Mouse (Mus musculus): ENCODE measurements at regions not wholly inside any gene's neighbourhood (a gene's known extent, or its start where the extent isn't known, plus 50 kb on each side); places are given as distances from the start of the nearest gene placed in this dataset.

DNA sequence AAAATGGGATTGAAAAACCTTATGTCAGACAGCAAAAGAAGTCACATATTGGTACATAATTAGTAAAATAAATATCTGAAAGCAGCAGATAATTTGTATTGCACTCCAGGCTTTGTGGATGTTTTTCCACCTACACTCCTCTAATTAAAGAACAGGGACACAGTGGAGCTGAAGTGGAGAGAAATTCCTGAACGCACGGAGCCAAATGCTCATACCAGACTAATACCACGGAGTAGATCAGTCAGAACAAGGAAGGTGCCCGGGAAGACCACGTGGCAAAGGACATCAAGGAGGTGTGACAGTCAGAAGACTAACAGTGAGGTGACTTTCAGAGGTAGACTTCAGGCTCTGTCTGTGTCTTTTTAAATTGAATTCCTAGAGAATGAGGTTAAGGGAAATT lies 268.0 kb upstream of the Pik3r1 start:
- H3K27me3 ChIP-seq (ENCODE audit: control insufficient read depth, insufficient read depth, low read length) = no peaks in the 10 kb centered on the region
- DNase-seq (no peak), ATAC-seq (ENCODE audit: low FRiP score, low TSS enrichment) (no peak)
- no peaks in the 10 kb centered on the region for H3K4me1 ChIP-seq (ENCODE audit: control insufficient read depth, insufficient read depth, low read length)
- H3K9ac ChIP-seq (replicated peaks; ENCODE audit: low read length) = no peak overlapping the region
- WGBS = 88% methylated on average over 5 of the region's 5 CpGs
- H3K4me2 ChIP-seq (ENCODE audit: low read length) = no peak overlapping the region
- H3K9me3 ChIP-seq (ENCODE audit: control insufficient read depth, low read length) = no peaks in the 10 kb centered on the region
- H3K27ac ChIP-seq (replicated peaks; ENCODE audit: low read depth, low read length) = no peak overlapping the region
- no peak overlapping the region for H3K4me3 ChIP-seq (replicated peaks; ENCODE audit: low read depth, low read length)
- no peaks in the 10 kb centered on the region for H3K36me3 ChIP-seq (ENCODE audit: control insufficient read depth, insufficient read depth, low read length)

DNA sequence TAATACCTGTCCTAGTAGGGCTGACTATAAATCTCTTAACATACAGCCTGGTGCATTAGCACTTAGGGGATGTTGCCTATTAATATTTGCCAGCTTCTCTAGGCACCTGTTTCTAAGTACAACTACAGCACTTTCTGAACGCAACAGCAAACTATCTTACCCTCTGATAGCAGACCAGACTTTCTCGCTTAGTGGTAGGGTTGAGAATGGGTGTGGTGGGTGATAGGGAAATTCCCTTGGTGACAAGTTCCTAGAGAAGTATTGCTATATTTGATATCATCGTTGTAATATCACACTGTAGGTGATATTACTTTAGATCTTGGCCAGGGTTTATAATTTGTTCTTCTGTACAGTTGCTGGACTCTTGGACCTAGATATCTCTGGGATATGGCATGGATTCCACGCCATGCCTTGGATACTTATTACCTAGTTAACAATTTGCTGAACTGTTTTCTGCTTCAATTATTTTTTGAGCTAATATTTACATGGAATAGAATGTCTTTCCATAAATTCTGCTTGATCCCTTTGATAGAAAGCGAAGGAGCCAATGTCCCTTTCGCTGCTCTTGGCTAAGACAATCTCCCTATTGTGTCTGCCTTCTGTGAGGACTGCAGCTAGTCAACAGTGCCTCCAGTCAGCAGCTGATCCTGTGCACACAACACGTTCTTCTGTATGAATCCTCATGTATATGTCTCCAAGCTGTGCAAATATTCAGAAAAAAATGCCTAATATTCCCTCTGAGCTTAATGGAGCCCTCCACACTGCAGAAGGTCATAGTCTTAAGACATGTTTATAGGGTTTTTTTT lies 269.0 kb upstream of the Pik3r1 start:
- 80% methylated on average over 7 of the region's 7 CpGs for WGBS
- Histone ChIP-seq H3K4me3 (replicated peaks; ENCODE audit: low read depth, low read length) (no peak overlapping the region), H3K9me3 (ENCODE audit: control insufficient read depth, low read length) (no peaks in the 10 kb centered on the region), H3K4me1 (ENCODE audit: control insufficient read depth, insufficient read depth, low read length) (no peaks in the 10 kb centered on the region), H3K4me2 (ENCODE audit: low read length) (no peak overlapping the region), H3K27me3 (ENCODE audit: control insufficient read depth, insufficient read depth, low read length) (no peaks in the 10 kb centered on the region), H3K27ac (replicated peaks; ENCODE audit: low read depth, low read length) (no peak overlapping the region), H3K9ac (replicated peaks; ENCODE audit: low read length) (no peak overlapping the region), H3K36me3 (ENCODE audit: control insufficient read depth, insufficient read depth, low read length) (no peaks in the 10 kb centered on the region)
- ATAC-seq (ENCODE audit: low FRiP score, low TSS enrichment) (no peak), DNase-seq (peak; percentile 5)

DNA sequence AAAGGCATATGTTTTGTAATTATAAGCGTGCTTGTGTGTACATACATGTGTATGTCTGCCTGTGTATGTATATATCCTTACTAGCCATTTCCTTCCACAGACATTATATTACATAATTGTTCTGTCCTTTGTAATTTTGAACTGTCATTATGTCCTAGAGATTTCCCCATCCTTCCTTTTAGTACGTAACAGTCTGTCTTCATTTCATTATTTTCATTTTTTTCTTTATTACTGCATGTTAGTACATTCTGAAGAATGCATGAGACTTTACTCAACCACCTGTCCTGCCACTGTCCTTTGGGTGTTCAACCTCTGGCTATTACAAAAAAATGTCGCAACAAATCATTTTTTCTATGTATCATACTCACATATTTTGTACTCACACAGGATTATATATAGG lies 292.2 kb upstream of the Pik3r1 start:
- no peak overlapping the region for H3K4me3 ChIP-seq (replicated peaks; ENCODE audit: low read depth, low read length)
- WGBS = 93% methylated on average over 3 of the region's 3 CpGs
- H3K36me3 ChIP-seq (ENCODE audit: control insufficient read depth, insufficient read depth, low read length) = no peaks in the 10 kb centered on the region
- H3K4me2 ChIP-seq (ENCODE audit: low read length) = no peak overlapping the region
- H3K9ac ChIP-seq (replicated peaks; ENCODE audit: low read length) = no peak overlapping the region
- DNase-seq (no peak), ATAC-seq (ENCODE audit: low FRiP score, low TSS enrichment) (no peak)
- no peak overlapping the region for H3K27ac ChIP-seq (replicated peaks; ENCODE audit: low read depth, low read length)
- no peaks in the 10 kb centered on the region for H3K9me3 ChIP-seq (ENCODE audit: control insufficient read depth, low read length)
- no peaks in the 10 kb centered on the region for H3K4me1 ChIP-seq (ENCODE audit: control insufficient read depth, insufficient read depth, low read length)
- no peaks in the 10 kb centered on the region for H3K27me3 ChIP-seq (ENCODE audit: control insufficient read depth, insufficient read depth, low read length)

DNA sequence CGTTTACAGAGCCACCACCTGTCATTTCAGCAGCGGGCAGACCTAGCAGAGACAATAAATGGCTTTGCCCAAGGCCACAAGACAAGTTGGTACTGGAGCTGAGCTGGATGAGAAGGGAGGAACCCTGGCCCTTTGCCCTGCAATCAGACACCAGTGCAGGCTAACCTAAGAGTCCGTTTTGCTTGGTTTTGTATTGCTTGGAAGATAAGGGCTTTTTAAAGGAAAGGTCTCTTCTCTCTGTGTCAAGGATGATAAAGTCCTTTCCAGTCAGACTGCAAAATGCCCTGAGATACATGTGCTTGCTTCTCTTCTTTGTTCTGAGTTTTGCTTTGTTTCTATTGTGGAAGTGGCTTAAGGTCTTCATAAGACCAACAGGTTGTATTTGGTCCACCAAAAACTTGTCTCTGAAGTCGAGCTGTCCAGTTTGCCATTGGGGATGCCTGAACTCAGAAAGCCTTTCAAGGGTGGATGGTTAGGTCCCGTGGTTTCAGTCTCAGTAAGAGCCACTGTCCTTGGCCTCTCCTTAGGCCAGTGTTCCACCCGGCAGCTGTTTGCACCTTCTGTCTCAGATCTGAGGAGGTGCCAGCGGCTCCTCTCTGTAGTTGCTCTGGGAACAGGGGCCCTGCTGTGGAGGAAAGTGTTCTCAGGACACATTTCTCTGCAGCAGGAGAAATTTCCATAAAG lies 296.7 kb upstream of the Pik3r1 start:
- Histone ChIP-seq H3K4me3 (replicated peaks; ENCODE audit: low read depth, low read length) (no peak overlapping the region), H3K36me3 (ENCODE audit: control insufficient read depth, insufficient read depth, low read length) (no peaks in the 10 kb centered on the region), H3K9me3 (ENCODE audit: control insufficient read depth, low read length) (no peaks in the 10 kb centered on the region), H3K4me2 (ENCODE audit: low read length) (no peak overlapping the region), H3K27me3 (ENCODE audit: control insufficient read depth, insufficient read depth, low read length) (no peaks in the 10 kb centered on the region), H3K4me1 (ENCODE audit: control insufficient read depth, insufficient read depth, low read length) (no peaks in the 10 kb centered on the region), H3K27ac (replicated peaks; ENCODE audit: low read depth, low read length) (no peak overlapping the region), H3K9ac (replicated peaks; ENCODE audit: low read length) (no peak overlapping the region)
- DNase-seq = no peak
- 81% methylated on average over 7 of the region's 7 CpGs for WGBS
- no peak for ATAC-seq (ENCODE audit: low FRiP score, low TSS enrichment)

DNA sequence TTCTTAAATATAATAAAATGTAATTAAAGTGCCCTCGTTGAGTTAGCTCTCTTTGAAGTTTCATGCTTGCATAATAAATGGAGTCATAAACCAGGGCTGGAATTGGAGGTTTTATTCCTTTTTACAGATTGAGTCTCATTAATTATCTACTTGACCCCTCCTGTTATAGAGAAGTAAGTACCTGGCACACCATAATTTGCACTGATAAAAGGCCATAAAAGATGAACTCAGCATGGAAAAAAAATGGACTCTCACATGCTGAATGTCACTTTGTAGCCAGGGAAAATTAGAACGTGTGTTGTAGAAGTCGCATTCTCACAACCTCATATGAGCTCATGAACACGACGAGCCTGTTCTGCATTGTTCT lies 297.2 kb upstream of the Pik3r1 start:
- WGBS = 89% methylated on average over 5 of the region's 5 CpGs

DNA sequence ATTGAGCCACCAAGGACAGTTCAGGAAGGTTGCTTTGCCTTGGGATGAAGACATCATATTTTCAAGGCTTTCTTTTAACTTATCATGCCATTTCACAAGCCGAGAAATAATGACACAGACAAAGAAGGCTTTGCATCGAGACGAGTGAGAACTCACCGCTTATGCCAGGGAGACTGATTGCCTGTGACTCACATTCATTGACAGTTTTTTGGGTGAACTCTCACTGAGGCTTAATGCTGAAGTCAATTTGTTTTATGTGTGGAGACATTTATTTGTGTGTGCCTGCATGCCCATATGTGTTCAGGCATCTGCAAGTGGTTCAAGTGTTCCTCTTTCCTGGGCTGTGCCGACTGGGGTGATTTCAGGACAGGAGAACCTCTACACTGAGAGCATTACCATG lies 297.8 kb upstream of the Pik3r1 start:
- Histone ChIP-seq H3K4me1 (ENCODE audit: control insufficient read depth, insufficient read depth, low read length) (no peaks in the 10 kb centered on the region), H3K9ac (replicated peaks; ENCODE audit: low read length) (no peak overlapping the region), H3K4me2 (ENCODE audit: low read length) (no peak overlapping the region), H3K9me3 (ENCODE audit: control insufficient read depth, low read length) (no peaks in the 10 kb centered on the region), H3K4me3 (replicated peaks; ENCODE audit: low read depth, low read length) (no peak overlapping the region), H3K27ac (replicated peaks; ENCODE audit: low read depth, low read length) (no peak overlapping the region), H3K27me3 (ENCODE audit: control insufficient read depth, insufficient read depth, low read length) (no peaks in the 10 kb centered on the region), H3K36me3 (ENCODE audit: control insufficient read depth, insufficient read depth, low read length) (no peaks in the 10 kb centered on the region)
- DNase-seq (no peak), ATAC-seq (ENCODE audit: low FRiP score, low TSS enrichment) (no peak)
- 85% methylated on average over 5 of the region's 5 CpGs for WGBS

More for the DNA sequence above, 297.2 kb upstream of the Pik3r1 start:
- no peak for DNase-seq
- Histone ChIP-seq H3K27ac (replicated peaks; ENCODE audit: low read depth, low read length) (no peak overlapping the region), H3K9ac (replicated peaks; ENCODE audit: low read length) (no peak overlapping the region), H3K36me3 (ENCODE audit: control insufficient read depth, insufficient read depth, low read length) (no peaks in the 10 kb centered on the region), H3K4me1 (ENCODE audit: control insufficient read depth, insufficient read depth, low read length) (no peaks in the 10 kb centered on the region), H3K4me3 (replicated peaks; ENCODE audit: low read depth, low read length) (no peak overlapping the region), H3K9me3 (ENCODE audit: control insufficient read depth, low read length) (no peaks in the 10 kb centered on the region), H3K27me3 (ENCODE audit: control insufficient read depth, insufficient read depth, low read length) (no peaks in the 10 kb centered on the region), H3K4me2 (ENCODE audit: low read length) (no peak overlapping the region)
- no peak for ATAC-seq (ENCODE audit: low FRiP score, low TSS enrichment)

DNA sequence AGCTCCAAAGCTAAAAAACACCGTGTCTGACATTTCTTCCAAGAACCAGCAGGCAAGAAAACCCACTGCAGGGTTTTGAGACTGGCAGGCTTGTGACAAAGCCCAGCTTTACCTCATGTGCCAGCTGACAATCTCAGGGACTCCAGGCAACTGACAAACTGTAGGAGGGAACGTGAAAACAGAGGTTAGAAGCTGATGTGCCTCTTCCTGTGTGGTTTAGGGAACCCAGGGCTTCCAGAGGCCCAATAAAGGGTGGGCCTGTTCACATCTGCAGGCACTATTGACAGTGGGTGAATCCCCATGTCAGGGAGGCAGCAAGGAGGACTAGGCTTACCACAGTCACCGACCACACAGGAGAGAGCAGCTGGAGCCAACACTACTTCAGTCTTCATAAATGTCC lies 302.7 kb upstream of the Pik3r1 start:
- no peak overlapping the region for H3K9ac ChIP-seq (replicated peaks; ENCODE audit: low read length)
- H3K4me2 ChIP-seq (ENCODE audit: low read length) = no peak overlapping the region
- no peaks in the 10 kb centered on the region for H3K27me3 ChIP-seq (ENCODE audit: control insufficient read depth, insufficient read depth, low read length)
- no peaks in the 10 kb centered on the region for H3K9me3 ChIP-seq (ENCODE audit: control insufficient read depth, low read length)
- DNase-seq = no peak
- no peaks in the 10 kb centered on the region for H3K4me1 ChIP-seq (ENCODE audit: control insufficient read depth, insufficient read depth, low read length)
- 65% methylated on average over 3 of the region's 3 CpGs for WGBS
- no peak for ATAC-seq (ENCODE audit: low FRiP score, low TSS enrichment)
- no peak overlapping the region for H3K27ac ChIP-seq (replicated peaks; ENCODE audit: low read depth, low read length)
- H3K4me3 ChIP-seq (replicated peaks; ENCODE audit: low read depth, low read length) = no peak overlapping the region
- no peaks in the 10 kb centered on the region for H3K36me3 ChIP-seq (ENCODE audit: control insufficient read depth, insufficient read depth, low read length)

DNA sequence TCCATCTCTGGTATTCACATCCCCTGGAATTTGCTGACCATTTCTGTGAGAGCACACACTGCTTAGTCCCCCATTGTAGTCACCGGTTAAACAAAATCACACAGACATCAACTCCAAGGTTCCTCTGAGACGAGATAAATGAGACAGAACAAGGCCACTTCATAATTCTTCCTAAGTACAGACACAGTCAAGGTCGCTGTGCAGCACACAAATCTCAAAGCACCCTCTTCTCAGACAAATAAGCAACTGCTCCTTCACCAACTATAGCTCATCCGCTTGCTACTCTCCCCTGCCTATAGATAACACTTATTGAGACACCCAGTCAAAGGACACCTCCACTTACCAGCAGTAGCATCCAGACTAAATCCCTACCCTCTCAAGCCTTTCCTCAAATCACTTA lies 304.3 kb upstream of the Pik3r1 start:
- no peak overlapping the region for H3K4me2 ChIP-seq (ENCODE audit: low read length)
- H3K9me3 ChIP-seq (ENCODE audit: control insufficient read depth, low read length) = no peaks in the 10 kb centered on the region
- no peaks in the 10 kb centered on the region for H3K4me1 ChIP-seq (ENCODE audit: control insufficient read depth, insufficient read depth, low read length)
- WGBS = 81% methylated on average over 4 of the region's 4 CpGs
- no peak overlapping the region for H3K9ac ChIP-seq (replicated peaks; ENCODE audit: low read length)
- DNase-seq (no peak), ATAC-seq (ENCODE audit: low FRiP score, low TSS enrichment) (no peak)
- H3K27me3 ChIP-seq (ENCODE audit: control insufficient read depth, insufficient read depth, low read length) = no peaks in the 10 kb centered on the region
- no peak overlapping the region for H3K27ac ChIP-seq (replicated peaks; ENCODE audit: low read depth, low read length)
- no peak overlapping the region for H3K4me3 ChIP-seq (replicated peaks; ENCODE audit: low read depth, low read length)
- no peaks in the 10 kb centered on the region for H3K36me3 ChIP-seq (ENCODE audit: control insufficient read depth, insufficient read depth, low read length)

DNA sequence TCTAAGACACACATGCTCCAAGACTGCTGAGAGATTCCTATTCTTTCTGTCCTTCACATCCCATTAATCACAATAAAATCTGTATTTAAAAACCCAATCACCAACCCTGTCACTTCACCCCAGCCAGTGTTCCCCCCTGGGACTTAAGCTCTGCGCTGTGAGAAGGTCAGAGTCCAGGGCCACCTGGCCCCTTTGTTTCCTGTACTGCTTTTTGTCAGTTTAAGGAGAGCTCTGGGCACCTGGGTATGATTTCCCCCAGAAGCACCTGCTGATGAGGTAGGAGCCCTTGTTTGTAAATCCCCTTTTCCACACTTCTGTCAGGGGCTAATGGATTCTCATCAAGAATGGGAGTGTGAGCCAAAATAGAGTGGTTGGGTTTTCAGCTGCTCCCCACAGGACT lies 319.7 kb upstream of the Pik3r1 start:
- H3K36me3 ChIP-seq (ENCODE audit: control insufficient read depth, insufficient read depth, low read length) = no peaks in the 10 kb centered on the region
- no peaks in the 10 kb centered on the region for H3K27me3 ChIP-seq (ENCODE audit: control insufficient read depth, insufficient read depth, low read length)
- H3K27ac ChIP-seq (replicated peaks; ENCODE audit: low read depth, low read length) = no peak overlapping the region
- H3K4me1 ChIP-seq (ENCODE audit: control insufficient read depth, insufficient read depth, low read length) = no peaks in the 10 kb centered on the region
- ATAC-seq (ENCODE audit: low FRiP score, low TSS enrichment) (no peak), DNase-seq (no peak)
- no peak overlapping the region for H3K4me2 ChIP-seq (ENCODE audit: low read length)
- no peaks in the 10 kb centered on the region for H3K9me3 ChIP-seq (ENCODE audit: control insufficient read depth, low read length)
- H3K4me3 ChIP-seq (replicated peaks; ENCODE audit: low read depth, low read length) = no peak overlapping the region
- 74% methylated on average over 1 of the region's 1 CpGs for WGBS
- H3K9ac ChIP-seq (replicated peaks; ENCODE audit: low read length) = no peak overlapping the region

Data from midbrain, embryonic 14.5 days (tissue).